Mouse (Mus musculus) cerebellum, adult 9-11 months (tissue): ENCODE data around the gene Grem1.

Source experiments
- DNase-seq: peaks from one replicate; pipeline ENCODE4 v3.0.0; 2022

Gene Grem1

DNA sequence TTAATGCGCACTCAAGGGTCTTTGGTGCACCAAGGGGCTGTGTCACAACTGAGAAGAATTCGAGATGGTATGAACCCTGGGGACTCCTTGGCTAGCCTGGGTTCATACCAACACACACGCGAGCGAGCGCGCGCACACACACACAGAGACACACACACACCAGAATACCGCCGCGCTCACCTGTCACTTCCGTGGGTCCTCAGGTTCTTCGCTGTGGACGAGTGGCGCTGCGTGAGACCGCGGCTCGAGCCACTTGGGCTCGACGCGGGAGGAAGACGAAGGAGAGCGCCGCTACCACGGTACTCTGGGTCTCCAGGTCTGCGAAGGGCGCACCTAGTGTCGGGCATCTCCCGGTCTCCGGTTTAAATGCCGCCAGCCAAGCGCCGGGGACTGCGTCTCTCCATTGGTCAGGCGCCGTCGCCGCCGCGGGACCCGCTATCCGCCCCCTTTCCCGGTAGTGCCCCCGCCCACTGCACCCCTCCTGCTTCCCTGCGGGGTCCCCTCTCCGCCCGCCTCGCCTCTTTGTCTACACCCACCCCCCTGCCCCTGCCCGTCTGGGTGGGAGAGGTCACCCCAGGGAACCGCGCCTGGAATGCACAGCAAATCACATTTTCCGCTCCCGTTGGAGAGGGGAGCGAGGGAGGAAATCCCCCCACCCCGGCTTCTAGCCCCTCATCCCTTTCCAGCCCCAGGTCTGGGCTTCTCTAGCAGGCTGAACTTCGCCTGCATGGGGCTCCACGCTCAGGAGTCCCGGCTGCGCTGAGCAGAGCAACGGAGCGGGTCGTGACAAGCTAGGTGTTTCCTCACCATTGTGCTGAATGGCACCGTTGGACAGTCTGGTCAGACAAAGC is at the start of gene Grem1:
Grem1 (minus strand) TSS at position 336 of the 851 bp plus-strand sequence.
- DNase-seq: no peak

DNA sequence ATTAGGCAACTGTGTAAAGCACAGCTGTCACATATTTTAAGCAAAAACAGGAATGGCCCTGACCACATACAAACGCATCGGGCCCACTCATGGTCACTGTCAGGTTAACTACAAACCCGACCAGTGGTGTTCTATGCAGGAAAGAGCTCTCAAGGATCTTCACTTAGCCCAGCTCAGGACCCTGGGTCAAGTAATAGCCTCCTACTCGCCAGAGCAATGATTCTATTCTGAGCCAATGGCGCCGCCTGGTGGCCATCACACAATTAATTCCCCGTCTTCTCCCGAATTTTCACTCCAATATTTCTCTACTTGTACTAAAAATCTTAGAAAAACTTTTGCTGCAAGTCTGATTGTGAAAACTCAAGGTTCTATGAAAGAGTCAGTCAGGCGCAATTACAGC is 49.2 kb upstream of the Grem1 start:
- peak; percentile 67 for DNase-seq

DNA sequence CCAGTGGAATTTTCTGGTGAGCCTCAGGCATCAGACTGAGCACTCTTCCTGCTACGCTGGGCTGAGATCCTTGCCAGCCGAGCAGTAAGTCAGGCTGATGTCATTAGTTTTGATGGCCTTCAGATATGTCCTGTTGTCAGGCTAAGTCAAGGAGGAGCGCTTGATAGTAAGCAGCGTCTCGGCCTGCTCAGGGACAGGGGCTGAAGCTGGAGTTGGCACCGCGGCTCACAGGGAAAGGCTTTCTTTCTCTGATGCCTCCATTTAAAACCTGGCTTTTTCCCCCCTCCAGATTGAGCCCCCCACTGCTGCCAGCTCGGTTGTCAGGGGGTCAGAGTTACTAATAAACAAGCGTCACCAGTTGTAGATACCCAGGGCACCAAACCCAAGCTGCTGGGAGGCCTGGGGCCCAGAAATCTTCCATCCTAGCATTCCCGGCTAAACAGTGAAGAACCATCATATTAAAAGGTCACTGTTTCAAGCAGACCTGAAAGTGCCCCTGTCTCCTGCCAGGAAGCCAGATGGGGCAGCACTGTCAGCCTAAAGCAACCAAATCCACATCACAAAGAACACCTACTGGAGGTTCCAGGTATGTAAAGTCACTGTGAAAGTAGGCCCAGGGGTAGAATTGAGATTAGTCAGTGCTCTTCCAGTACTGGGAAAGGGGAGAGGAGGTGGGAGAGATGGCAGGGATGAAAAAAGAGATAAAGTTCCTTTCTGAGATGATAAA is 48.6 kb upstream of the Grem1 start:
- DNase-seq: peak; percentile 61

DNA sequence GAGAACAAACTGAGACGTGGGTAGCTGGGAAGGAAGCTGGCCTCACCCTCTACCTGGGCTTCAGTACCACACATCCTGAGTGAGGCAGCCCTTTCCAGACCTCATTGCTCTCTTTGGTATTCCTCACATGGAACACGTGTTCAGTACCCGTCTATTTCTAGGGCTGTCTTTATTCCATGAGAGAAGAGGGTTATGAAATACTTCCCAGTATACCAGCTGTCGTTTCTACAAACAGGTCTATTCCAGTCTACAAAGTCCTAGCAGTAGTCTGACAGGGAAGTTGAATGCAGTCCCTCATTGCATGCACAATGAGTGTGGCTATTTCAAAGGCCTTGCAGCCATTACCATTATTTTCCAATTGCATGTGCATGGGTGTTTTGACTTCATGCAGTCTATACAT is 47.3 kb upstream of the Grem1 start:
- no peak for DNase-seq

DNA sequence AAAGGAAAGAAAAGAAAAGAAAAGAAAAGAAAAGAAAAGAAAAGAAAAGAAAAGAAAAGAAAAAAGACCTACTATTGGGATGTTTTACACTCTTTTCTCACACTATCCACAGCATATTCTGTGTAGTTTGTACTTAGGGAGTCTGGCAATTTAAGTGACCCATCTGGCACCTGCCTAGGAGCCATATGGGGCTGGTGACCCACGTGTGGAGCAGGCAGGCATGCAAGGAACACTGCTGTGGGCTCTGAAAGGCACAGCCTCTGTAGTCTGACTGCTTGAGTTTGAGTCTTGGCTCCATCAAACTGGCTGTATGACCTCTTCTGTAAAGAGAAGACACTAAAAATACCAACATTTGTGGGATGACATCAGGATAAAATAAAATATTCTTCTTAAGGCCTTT is 45.3 kb upstream of the Grem1 start:
- DNase-seq: peak; percentile 78

DNA sequence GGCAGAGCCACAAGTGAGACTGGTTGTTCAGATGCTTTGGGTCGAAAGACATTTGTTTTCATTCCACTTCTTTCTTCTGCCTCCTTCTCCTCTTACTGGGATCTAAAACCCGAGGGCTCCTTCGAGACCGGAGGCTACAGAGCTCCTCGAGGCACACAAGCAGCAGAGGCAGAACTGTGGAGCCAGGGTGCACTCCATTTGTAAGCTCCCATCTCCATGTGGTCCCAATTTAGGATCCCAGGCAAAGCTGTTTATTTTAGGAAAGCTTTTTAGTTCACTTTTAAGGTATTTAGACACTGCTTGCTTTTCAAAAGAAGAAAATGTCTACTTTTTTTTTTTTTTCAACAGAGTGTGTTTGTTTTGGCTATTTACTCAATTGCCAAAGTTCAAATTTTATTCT is 42.4 kb upstream of the Grem1 start:
- no peak for DNase-seq

DNA sequence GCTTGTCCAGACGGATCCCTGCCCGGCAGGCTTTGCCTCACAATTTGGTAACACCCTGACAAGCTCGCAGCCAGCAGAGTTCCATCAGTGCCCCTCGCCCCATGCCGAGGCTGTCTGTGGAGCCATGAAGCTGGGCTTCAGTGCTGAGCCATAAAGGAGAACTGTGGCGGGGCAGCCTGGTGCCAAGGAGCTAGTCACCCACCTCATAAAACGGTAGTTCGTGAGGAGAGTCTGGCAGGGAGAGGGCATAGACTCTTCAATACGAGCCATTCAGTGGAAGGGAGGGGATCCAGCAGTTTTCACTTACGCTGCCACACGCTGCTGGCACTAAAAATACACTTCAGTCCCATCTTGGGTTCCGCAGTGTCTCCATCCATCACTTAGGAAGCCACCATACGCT is 40.2 kb upstream of the Grem1 start:
- DNase-seq: no peak

DNA sequence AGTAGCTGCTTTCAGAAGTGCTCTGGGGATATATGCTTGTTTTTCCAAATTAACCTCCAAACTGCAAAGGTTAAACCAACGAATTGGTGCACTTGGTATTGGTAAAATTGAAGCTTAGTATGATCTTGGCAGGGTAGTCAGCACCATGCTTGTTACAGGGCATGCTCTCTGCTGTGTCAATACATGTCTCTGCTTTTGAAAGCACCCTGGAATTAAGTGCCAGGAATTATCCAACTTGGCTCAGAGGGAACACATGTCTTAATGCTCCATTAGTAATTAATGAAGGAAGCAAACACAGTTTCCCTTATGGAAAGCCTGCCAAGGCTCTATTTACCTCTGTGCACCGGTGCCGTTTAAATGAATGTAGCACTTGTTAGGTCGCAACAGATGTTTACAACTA is 36.7 kb upstream of the Grem1 start:
- DNase-seq: no peak

DNA sequence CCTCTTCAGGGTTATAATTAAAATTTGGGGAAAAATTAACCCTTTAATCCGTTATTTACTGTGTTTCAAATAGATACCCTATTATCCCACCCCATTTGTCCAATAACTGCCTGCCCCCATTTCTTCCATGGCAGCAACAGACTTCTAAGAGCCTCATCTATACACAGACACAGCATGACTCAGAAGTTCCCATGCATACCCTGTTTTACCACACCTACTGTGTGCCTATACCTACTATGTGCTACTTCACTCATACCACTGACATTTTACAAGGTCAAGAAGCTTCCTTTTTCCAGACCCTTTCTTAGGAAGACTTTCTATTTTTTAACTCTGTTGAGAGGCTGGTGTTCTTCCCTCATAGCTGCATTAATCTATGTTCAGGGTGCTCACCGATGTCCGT is 35.1 kb upstream of the Grem1 start:
- no peak for DNase-seq

DNA sequence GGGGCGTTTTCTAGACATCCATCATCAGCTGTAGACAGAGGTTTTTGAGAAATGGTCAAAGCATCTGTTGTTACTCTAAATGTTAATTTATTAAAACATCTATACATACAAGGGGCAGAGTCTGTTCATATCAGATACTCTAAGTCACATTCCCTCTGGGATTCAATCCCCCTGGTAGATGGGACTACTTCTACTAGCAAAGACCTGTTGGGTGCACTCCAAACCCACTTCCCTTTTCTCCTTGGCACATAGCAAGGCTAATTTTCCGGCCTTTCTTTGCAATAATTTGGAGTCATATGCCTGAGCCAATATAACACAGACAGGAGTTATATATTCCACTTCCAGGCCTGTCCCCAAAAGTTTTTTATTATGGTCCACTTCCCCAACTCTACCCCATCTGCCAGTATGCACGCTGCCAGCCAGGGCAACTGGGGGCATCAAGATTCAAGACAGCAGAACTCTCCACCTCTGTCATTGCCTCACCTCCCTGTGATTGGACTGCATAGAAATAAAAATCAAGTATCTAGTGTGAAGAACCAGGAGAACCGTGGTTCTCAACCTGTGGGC is 30.5 kb upstream of the Grem1 start:
- no peak for DNase-seq

DNA sequence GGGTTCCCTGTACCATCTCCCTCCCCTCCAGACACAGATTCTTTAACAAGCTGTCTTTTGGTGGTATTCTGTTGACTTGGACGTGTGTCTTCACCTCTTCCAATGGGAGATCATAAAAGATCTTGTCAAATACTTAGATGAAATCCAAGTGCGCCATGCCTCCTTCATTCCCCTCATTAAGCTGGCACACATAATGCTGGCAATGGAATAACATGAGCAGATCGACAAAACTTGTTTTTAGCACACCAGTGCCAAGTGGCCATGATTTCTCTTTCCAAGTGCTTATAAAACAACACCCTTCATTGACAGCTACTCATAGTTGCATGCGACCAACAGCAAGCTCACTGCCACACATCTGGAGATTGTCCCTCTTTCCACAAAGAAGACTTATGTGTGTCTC is 29.4 kb upstream of the Grem1 start:
- DNase-seq: no peak

DNA sequence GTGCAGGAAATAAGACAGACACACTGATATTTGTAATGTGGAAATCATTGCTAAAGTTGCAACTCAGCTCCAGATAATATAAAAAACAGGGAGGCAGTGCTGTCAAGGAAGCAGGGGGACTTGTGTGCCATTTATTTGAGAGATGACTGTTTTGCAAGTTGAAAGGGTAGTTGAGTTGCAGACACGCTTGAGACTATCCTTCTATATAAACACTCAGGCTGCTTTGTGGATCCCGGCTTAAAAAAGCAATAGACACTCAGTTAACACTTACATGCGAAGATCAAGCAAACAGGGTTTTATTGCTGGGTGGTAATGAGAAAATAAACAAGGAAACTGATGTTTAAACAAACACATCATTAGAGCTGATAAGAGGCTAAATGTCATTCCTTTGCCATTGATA is 26.4 kb upstream of the Grem1 start:
- no peak for DNase-seq

DNA sequence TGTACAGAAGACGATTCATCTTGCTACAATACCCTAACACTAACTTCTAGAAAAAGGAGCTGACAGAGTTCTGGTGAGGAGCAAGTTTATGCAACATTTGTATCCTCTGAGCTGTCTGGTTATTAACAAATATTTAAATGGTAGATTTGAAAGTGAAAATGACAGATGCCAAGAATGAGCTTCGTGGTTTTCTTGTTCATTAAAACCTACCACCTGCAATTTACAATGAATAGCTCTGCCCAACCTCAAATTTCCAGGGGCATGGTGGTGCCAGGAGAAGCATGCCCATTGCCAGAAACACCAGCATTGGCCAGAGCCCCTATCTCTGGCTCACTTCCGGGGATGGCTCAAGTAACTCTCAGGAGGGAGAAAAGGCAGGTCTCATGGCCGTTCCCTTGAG is 23.1 kb upstream of the Grem1 start:
- DNase-seq: no peak

DNA sequence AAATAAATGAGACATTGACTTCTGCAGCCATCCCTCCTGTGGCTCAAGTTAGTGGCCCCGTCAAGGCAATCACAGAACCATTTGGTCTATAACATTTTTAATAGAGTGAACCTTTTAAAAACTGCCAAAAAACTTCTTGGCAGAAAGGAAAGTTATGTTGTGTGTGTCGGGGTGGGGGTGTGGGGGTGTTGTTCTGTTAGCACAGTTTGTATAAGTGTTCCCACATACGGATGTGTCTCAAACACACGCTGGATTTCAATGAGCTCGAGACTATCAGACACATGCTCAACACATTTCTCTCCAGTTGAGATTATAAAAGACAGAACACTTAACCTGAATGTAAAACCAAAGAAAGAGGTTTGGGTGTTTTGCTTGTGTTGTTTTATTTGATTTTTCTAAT is 22.7 kb upstream of the Grem1 start:
- no peak for DNase-seq

DNA sequence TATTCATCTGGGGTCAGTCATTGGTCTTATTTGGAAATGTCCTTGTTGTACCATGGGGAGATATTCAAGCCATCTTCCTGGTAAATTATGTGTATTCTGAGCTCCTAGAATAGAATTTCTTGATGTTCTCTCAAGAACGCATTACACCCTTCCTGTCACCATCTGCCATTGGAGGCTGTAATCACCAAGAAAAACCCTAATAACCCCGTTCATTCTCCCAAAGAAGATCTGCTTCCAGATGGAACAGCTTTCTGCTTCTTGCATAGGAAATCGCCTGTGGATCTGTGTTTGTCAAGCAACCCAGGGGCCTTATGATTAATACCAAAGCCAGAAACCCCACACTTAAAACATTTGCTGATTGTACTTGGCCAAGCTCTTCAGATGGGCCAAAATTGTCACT is 20.9 kb upstream of the Grem1 start:
- no peak for DNase-seq

DNA sequence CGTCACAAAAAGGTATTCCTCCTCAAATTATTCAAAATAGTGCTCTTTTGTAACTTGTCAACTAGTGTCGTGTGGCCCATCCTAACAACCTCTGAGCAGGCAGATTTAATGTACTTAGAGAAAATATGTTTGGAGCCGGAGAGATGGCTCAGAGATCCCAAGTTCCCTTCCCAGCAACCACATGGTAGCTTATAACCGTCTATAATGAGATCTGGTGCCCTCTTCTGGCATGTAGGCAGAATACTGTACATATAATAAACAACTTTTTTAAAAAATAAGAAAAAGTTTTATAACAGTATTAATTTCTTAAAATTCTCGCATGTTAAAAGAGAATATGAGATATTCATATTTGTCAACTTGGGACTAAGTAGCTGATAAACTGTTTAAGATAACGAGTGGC is 19.6 kb upstream of the Grem1 start:
- DNase-seq: no peak

DNA sequence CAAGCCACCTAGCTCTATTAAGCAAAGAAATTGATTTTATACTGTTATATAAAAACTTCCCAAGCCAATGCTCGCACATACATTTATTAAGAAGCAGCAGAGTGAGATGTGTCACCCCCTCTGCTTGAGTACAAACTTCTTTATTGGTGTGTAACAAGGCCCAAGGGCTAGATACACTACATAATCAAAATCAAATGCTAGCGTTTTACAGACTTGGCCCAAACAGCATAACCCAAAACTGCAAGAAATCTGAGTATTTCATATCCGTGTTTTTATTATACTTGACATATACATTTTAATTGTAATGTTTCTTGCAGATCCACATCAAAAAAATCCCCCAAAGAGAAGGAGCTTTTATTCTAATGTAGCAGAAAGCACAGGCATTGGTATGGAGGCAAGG is 17.9 kb upstream of the Grem1 start:
- no peak for DNase-seq

DNA sequence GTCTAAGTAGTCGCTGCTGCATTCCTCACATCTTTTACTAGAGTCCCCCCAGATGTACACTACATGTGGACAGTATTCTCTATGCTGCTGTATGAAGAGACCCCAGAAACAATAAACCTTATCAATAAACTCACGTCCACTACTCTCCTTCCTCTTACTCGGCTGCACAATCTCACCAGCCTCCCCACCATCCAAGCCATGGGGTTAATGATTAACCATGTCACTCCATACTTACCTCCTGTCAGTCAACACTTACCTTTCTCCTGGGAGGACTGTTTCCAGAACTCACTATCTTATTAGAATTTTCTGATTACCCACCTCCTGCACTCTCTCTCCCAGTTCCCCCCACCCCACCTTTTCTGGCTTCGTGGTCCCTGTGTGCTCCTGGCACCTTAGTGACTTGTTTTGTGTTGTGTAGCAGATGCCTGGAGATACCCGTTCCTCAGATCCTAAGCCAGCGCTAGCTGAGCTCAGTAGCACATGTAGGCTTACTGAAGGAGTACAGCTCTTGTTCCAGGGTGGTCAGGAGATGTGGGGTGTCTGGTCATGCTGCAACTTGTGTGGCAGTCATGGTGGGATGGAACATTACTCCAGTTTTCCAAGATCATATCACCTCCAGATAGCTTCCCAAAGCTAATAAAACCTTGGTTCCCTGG is 15.8 kb upstream of the Grem1 start:
- no peak for DNase-seq

DNA sequence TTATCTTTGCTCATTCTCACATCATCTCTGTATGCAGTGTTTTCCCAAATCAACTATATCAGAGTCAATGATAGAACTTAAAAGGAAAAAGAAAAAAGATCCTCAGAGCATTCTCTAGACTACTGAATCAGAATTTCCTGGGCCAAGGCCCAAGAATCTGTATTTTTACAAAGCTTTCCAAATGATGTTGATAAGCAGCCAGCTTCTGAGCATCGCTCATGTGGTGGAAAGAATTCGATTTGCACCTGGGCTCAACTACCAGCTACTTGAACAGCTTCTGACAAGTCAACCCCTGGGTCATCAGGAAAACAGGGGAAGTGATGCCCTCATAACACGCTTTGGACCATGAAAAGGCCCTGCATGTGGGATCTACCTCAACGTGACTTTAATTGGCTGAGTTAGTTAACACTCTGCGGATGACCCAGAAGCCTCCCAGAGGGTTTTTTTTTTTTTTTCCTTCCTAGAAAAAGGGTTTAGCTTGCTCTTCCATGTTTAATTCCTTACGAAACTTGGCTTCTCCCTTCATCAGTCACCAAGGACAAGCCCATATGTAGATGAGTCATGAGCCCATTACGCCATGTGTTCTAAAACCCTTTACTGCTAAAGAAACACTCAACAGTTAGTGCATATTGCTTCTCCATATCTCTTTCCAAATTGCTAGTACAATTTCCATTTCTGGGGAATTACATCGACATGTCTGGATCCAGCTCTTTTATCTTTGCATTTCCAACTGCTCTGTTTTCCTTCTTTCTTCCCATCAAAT is 10.3 kb upstream of the Grem1 start:
- no peak for DNase-seq

DNA sequence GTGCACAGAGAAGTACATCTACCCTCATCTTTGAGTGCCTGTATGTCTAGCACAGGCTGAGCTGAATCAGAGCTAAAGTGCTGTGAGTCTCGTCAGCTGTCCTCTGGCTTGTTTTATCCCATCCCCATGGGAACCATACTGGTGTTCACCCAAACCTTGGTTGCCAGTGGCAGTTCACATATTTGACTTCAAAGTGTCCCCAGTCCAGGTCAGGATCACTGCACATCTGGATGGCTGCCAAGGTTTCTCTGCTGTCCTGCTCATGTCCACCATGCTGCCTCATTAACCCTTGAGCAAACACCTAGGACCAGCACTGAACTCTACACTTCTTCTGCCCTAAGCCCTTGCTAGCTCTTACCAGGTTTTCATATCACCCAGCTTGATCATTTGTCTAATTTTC is 7.4 kb upstream of the Grem1 start:
- no peak for DNase-seq

DNA sequence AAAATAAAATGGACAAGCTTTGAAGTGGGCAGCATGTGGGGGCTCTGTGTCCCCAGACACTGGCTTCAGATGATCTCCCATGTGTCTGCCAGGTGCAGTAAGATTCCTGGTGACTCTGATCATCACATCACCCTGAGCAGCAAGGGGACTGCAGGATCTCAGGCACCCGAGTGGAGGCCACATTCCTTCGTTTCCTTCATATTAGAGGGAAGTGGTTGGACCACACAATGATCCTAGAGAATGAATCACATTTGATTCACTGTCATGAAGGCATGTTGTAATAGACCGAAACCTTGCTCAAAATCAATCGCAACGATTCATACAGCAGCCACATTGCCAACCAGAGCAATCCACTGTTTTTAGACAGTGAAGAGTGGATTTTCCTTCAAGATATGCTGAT is 6.5 kb upstream of the Grem1 start:
- DNase-seq: no peak

DNA sequence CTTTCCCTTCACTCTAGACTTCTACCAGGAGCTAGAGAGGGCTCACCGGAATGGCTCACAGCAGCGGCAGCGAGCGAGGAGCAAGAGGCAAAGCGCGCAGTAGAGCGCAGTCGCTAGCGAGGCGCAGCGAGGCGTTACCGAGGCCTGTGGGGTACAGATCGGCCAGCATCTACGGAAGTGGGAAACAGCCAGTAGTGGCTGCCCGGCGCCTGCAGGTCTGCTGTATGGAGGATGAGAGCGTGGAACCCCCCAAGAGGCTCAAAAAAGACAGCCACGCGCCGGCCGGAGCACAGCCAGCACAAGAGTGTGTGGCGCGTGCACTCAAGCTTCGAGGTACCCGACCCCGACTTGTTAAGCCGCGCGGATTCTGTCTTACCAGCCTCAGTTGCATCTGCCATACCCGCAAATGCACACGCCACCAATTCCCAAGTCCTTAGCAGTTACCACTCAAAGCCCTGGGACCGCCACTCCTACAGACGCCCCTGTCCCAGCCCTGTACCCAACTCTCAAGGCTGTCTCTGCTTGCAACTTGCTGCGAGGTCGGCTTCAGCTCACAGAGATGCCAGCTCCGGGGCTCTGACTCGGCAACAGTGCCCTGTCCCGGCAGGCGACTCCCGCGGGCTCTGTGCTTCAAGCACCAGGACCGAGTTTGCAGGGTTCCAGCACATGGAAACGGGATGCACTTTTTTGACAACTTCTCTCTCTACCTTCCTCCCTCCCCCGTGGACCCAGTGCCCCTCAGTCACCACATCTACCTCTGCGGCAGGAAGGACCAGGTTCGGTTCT is 728 bp downstream of the Grem1 start:
- no peak for DNase-seq
